Mouse (Mus musculus) frontal cortex, postnatal 14 days (tissue): ENCODE results near the gene Paqr8.
"Not testable (repeated sequence)": the region's sequence is repeated elsewhere in the genome, so short reads cannot be mapped to it uniquely, and the experiment has no call there.

ENCODE experiments used
- DNase-seq, 2 experiments: peaks; one replicate each; pipeline ENCODE4 v3.0.0; 2022; ENCODE audit warnings: low spot score in 2 of 2

Gene Paqr8

GRCm38 (mm10) chr1:20912115-20912514 is 21.7 kb downstream of the Paqr8 start:
- no peak for DNase-seq

- DNase-seq, result no peak
Measured at GRCm38 (mm10) chr1:20912527-20913171, 22.2 kb downstream of the Paqr8 start.

- no peak for DNase-seq
Measured at GRCm38 (mm10) chr1:20914769-20915168, 24.4 kb downstream of the Paqr8 start.

GRCm38 (mm10) chr1:20915608-20916007 is 25.2 kb downstream of the Paqr8 start:
- no peak for DNase-seq

GRCm38 (mm10) chr1:20917496-20918050 is 27.2 kb downstream of the Paqr8 start:
- DNase-seq, result no peak

- no peak for DNase-seq
Measured at GRCm38 (mm10) chr1:20919728-20920127, 29.3 kb downstream of the Paqr8 start.

GRCm38 (mm10) chr1:20921081-20921528 is 30.7 kb downstream of the Paqr8 start:
- DNase-seq, result no peak

- DNase-seq, result no peak
Measured at GRCm38 (mm10) chr1:20922612-20923399, 32.4 kb downstream of the Paqr8 start.

- DNase-seq, result not testable (repeated sequence)
Measured at GRCm38 (mm10) chr1:20925324-20925723, 34.9 kb downstream of the Paqr8 start.

GRCm38 (mm10) chr1:20925926-20926325 is 35.5 kb downstream of the Paqr8 start:
- DNase-seq, result no peak

GRCm38 (mm10) chr1:20926376-20926775 is 36.0 kb downstream of the Paqr8 start:
- no peak for DNase-seq

GRCm38 (mm10) chr1:20928487-20928886 is 38.1 kb downstream of the Paqr8 start:
- DNase-seq, result no peak

GRCm38 (mm10) chr1:20933457-20933856 is 43.1 kb downstream of the Paqr8 start:
- DNase-seq, result peak in 1 of 2 experiments; percentile 60

GRCm38 (mm10) chr1:20935106-20935505 is 44.7 kb downstream of the Paqr8 start:
- no peak for DNase-seq

- peak in 1 of 2 experiments; percentile 29 for DNase-seq
Measured at GRCm38 (mm10) chr1:20939046-20939445, 48.6 kb downstream of the Paqr8 start.

GRCm38 (mm10) chr1:20940151-20940550 is 49.7 kb downstream of the Paqr8 start:
- no peak for DNase-seq

- DNase-seq, result no peak
Measured at GRCm38 (mm10) chr1:20941322-20941721, 50.9 kb downstream of the Paqr8 start.

GRCm38 (mm10) chr1:20941857-20942256 is 51.5 kb downstream of the Paqr8 start:
- DNase-seq, result no peak

GRCm38 (mm10) chr1:20943016-20943415 is 52.6 kb downstream of the Paqr8 start:
- no peak for DNase-seq

- peak; percentile 84 to 91 for DNase-seq
Measured at GRCm38 (mm10) chr1:20951300-20951763, 60.9 kb downstream of the Paqr8 start, which contains the start of gene Efhc1. Efhc1 (plus strand) TSS chr1:20951626.

GRCm38 (mm10) chr1:20951799-20952198 is 61.4 kb downstream of the Paqr8 start:
- no peak for DNase-seq

- no peak for DNase-seq
Measured at GRCm38 (mm10) chr1:20954876-20955275, 64.5 kb downstream of the Paqr8 start.

GRCm38 (mm10) chr1:20969642-20970041 is 79.2 kb downstream of the Paqr8 start:
- no peak for DNase-seq
